ENCODE assay signal across 8 mouse cellular contexts in the genomic region with DNA sequence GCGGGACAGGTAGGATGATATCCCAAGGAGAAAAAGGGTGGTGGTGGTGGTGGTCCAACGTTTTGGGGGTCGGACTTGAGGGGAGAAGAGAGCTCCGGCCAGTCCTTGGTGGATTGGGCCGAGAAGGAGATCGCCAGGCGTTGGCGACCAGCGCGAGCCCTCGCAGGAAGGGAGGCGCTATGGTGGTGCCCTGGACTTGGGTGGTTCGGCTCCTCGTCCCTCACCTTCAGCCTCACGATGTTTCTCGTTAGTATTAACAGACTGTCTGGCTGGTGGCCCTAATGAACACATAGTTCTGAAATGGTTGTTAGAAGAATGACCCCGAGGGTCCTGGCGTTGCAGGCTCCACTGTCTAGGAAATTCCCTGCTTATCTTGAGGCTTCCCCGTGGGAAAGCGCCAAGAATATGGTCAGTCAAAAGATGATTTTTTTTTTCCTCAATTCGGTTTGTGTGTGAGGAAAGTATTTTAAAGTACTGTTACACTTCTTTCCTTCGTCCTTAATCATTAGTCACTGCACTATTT. TPM values are rescaled to one million over a fixed set of nuclear protein-coding genes. Genes with fewer than 3 reads are reported as not detected.
A peak's percentile ranks its signal among the peaks of the same experiment; 100 is the strongest.
DNase-seq lines count a peak whose midpoint lies in the region; ATAC-seq lines count a peak whose summit lies in the region.

No protein-coding gene starts in this region.

- peaks cover 14% of the 10 kb centered on the region for H3K4me1 ChIP-seq in kidney, embryonic 15.5 days
- peaks cover 12% of the 10 kb centered on the region for H3K4me1 ChIP-seq in hindbrain, embryonic 16.5 days (ENCODE audit: control insufficient read depth, insufficient read depth, low read depth, low read length)
- peaks cover 19% of the 10 kb centered on the region for H3K4me1 ChIP-seq in midbrain, embryonic 16.5 days (ENCODE audit: control insufficient read depth, insufficient read depth, low read length)

- peaks cover 9% of the 10 kb centered on the region for H3K36me3 ChIP-seq in kidney, embryonic 15.5 days
- peaks cover 2% of the 10 kb centered on the region; the same call in 1 of the 2 replicates for H3K36me3 ChIP-seq in hindbrain, embryonic 16.5 days (ENCODE audit: control insufficient read depth, insufficient read depth, low read length)
- H3K36me3 ChIP-seq in midbrain, embryonic 16.5 days (ENCODE audit: control insufficient read depth, insufficient read depth, low read length) = no peaks in the 10 kb centered on the region

- DNase-seq in kidney, postnatal 25 days = no peak
- peak; percentile 35 for DNase-seq in c-Kit-positive CD71-positive TER-119-positive erythroid progenitor cells, embryonic 14.5 days (ENCODE audit: low spot score)
- DNase-seq in thymus, postnatal 36 days = no peak
- DNase-seq in kidney, adult 11 months = no peak
- no peak for DNase-seq in gastrocnemius, adult 18-20 months (ENCODE audit: low spot score)

- ATAC-seq in kidney, embryonic 15.5 days (replicated peaks; ENCODE audit: low FRiP score) = peak; percentile 79
- peak; percentile 77 for ATAC-seq in hindbrain, embryonic 16.5 days
- ATAC-seq in midbrain, embryonic 16.5 days = peak; percentile 58

- peak overlapping the region; percentile 64 for H3K4me3 ChIP-seq in kidney, embryonic 15.5 days (replicated peaks)
- peak overlapping the region; percentile 87 for H3K4me3 ChIP-seq in hindbrain, embryonic 16.5 days (ENCODE audit: low read length)
- peak overlapping the region; percentile 68 for H3K4me3 ChIP-seq in midbrain, embryonic 16.5 days (ENCODE audit: low read depth, low read length)

- H3K9ac ChIP-seq in kidney, embryonic 15.5 days = peak overlapping the region; percentile 61
- peak overlapping the region; percentile 84 for H3K9ac ChIP-seq in hindbrain, embryonic 16.5 days (ENCODE audit: low read depth, low read length)
- H3K9ac ChIP-seq in midbrain, embryonic 16.5 days (ENCODE audit: low read depth, low read length) = peak overlapping the region; percentile 83

- peak overlapping the region; percentile 96 for H3K27ac ChIP-seq in kidney, embryonic 15.5 days
- peak overlapping the region; percentile 82 for H3K27ac ChIP-seq in hindbrain, embryonic 16.5 days (ENCODE audit: low read depth, low read length)
- H3K27ac ChIP-seq in midbrain, embryonic 16.5 days (ENCODE audit: low read length) = peak overlapping the region; percentile 10; the same call in 1 of the 2 replicates

- whole genome bisulfite sequencing in kidney, embryonic 15.5 days = under 1% methylated on average over 22 of the region's 22 CpGs
- under 1% methylated on average over 22 of the region's 22 CpGs for WGBS in hindbrain, embryonic 16.5 days
- under 1% methylated on average over 22 of the region's 22 CpGs for WGBS in midbrain, embryonic 16.5 days

- peak overlapping the region; percentile 71 for H3K4me2 ChIP-seq in kidney, embryonic 15.5 days
- peak overlapping the region; percentile 88 for H3K4me2 ChIP-seq in hindbrain, embryonic 16.5 days (ENCODE audit: low read length)
- H3K4me2 ChIP-seq in midbrain, embryonic 16.5 days (ENCODE audit: low read length) = peak overlapping the region; percentile 62

- H3K27me3 ChIP-seq in kidney, embryonic 15.5 days = no peaks in the 10 kb centered on the region
- no peaks in the 10 kb centered on the region for H3K27me3 ChIP-seq in hindbrain, embryonic 16.5 days (replicated peaks; ENCODE audit: control insufficient read depth, insufficient read depth, low read length)
- H3K27me3 ChIP-seq in midbrain, embryonic 16.5 days (ENCODE audit: control insufficient read depth, insufficient read depth, low read depth, low read length) = no peaks in the 10 kb centered on the region

- no peaks in the 10 kb centered on the region for H3K9me3 ChIP-seq in kidney, embryonic 15.5 days (replicated peaks)
- no peaks in the 10 kb centered on the region for H3K9me3 ChIP-seq in hindbrain, embryonic 16.5 days (ENCODE audit: control insufficient read depth, low read length)
- H3K9me3 ChIP-seq in midbrain, embryonic 16.5 days (replicated peaks; ENCODE audit: control insufficient read depth, low read length, poor library complexity, severe bottlenecking) = no peaks in the 10 kb centered on the region

RNA-seq across cellular contexts. Expression of a gene that starts 0.4 kb away (rescaled TPM):
- polyA plus RNA-seq in kidney, embryonic 15.5 days (2015; fragmentation: Nextera tagmentation; extraction: Ambion mirVana) = 56.3 and 56.9 TPM in 2 replicates
- 18.4 and 19.9 TPM in 2 replicates for polyA plus RNA-seq in hindbrain, embryonic 16.5 days (2015; fragmentation: Nextera tagmentation; extraction: Ambion mirVana)
- polyA plus RNA-seq in midbrain, embryonic 16.5 days (2015; fragmentation: Nextera tagmentation; extraction: Ambion mirVana) = 15.0 and 17.2 TPM in 2 replicates
- 10 to 100 TPM; 46.6 to 47.3 TPM for total RNA-seq in gastrocnemius, adult 18-20 months (2021)

RNA-seq across cellular contexts. Expression of a gene that starts 4.2 kb away (rescaled TPM):
- polyA plus RNA-seq in kidney, embryonic 15.5 days (2015; fragmentation: Nextera tagmentation; extraction: Ambion mirVana) = 45.3 and 53.7 TPM in 2 replicates
- polyA plus RNA-seq in hindbrain, embryonic 16.5 days (2015; fragmentation: Nextera tagmentation; extraction: Ambion mirVana) = 31.7 and 33.1 TPM in 2 replicates
- 33.6 and 33.7 TPM in 2 replicates for polyA plus RNA-seq in midbrain, embryonic 16.5 days (2015; fragmentation: Nextera tagmentation; extraction: Ambion mirVana)
- total RNA-seq in gastrocnemius, adult 18-20 months (2021) = 100 to 1,000 TPM; 690 to 739 TPM

RNA-seq across cellular contexts. Expression of a gene that starts 41.3 kb away (rescaled TPM):
- 24.4 and 25.9 TPM in 2 replicates for polyA plus RNA-seq in kidney, embryonic 15.5 days (2015; fragmentation: Nextera tagmentation; extraction: Ambion mirVana)
- 25.3 and 26.8 TPM in 2 replicates for polyA plus RNA-seq in hindbrain, embryonic 16.5 days (2015; fragmentation: Nextera tagmentation; extraction: Ambion mirVana)
- polyA plus RNA-seq in midbrain, embryonic 16.5 days (2015; fragmentation: Nextera tagmentation; extraction: Ambion mirVana) = 25.0 and 26.6 TPM in 2 replicates
- total RNA-seq in gastrocnemius, adult 18-20 months (2021) = 1 to 10 TPM; 6.6 to 6.7 TPM

RNA-seq across cellular contexts. Expression of a gene that starts 41.5 kb away (rescaled TPM):
- 22.3 and 22.5 TPM in 2 replicates for polyA plus RNA-seq in kidney, embryonic 15.5 days (2015; fragmentation: Nextera tagmentation; extraction: Ambion mirVana)
- polyA plus RNA-seq in hindbrain, embryonic 16.5 days (2015; fragmentation: Nextera tagmentation; extraction: Ambion mirVana) = 35.8 and 37.6 TPM in 2 replicates
- 30.0 and 32.3 TPM in 2 replicates for polyA plus RNA-seq in midbrain, embryonic 16.5 days (2015; fragmentation: Nextera tagmentation; extraction: Ambion mirVana)
- total RNA-seq in gastrocnemius, adult 18-20 months (2021) = 10 to 100 TPM; 12.6 to 12.9 TPM

Comparison
In these comparisons a context has a peak if more than half of its experiments do, and no peak if none do; other contexts are left out.
1. H3K27ac ChIP-seq: peak in every context shown above with its lines; median percentile 96 in kidney, embryonic 15.5 days; 82 in hindbrain, embryonic 16.5 days; 10 in midbrain, embryonic 16.5 days.